Mouse (Mus musculus) megakaryocyte, embryonic 14.5 days (primary cell): Measurements from ENCODE around the gene Tmem204.

ENCODE experiments used
- FLI1 ChIP-seq: IDR thresholded peaks from 2 replicates; pipeline ENCODE4 v1.6.1; 2012; ENCODE audit warnings: low read length, inconsistent platforms, mixed read lengths
- GATA1 ChIP-seq: IDR thresholded peaks from 3 replicates; pipeline ENCODE4 v1.6.1; 2012; ENCODE audit warnings: mixed read lengths, low read length, inconsistent platforms, borderline replicate concordance

- TF ChIP-seq FLI1 (no peak), GATA1 (no peak)
Measured at GRCm38 (mm10) chr17:25110590-25110989, 27.2 kb upstream of the Tmem204 start.
